Mouse (Mus musculus) erythroblast, adult 5-6 weeks (primary cell): ENCODE measurements at regions not wholly inside any gene's neighbourhood (a gene's known extent, or its start where the extent isn't known, plus 50 kb on each side); places are given as distances from the start of the nearest gene placed in this dataset.

Source experiments
- ATAC-seq: replicated peaks from 2 replicates; pipeline ENCODE4 v1.8.0; 2016; ENCODE audit warnings: moderate number of reproducible peaks, mild to moderate bottlenecking, moderate TSS enrichment, inconsistent platforms; ENCODE audit not compliant: poor library complexity, low FRiP score, severe bottlenecking

- no peak for ATAC-seq
Observed at GRCm38 (mm10) chr12:71561918-71562572, 252.4 kb downstream of the Dact1 start.

DNA sequence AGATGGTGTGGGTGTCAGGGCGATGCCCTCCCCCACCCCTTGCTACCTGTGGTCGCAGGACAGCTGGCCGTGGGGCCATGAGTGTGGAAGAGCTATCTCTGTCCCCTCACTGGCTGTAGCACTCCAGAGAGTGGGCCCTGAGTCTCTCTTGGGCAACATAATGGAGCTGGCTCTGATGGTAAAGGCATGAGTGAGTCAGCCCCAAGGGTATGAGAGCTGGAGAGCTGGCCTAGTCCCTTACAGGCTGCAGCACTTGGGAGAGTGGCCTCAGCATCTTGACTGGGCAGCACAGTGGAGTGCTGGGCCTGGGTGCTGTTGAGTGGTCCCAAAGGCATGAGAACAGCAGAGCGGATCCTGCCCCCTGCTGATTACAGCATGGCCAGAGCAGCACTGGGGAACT lies 253.5 kb downstream of the Dact1 start:
- ATAC-seq: no peak

DNA sequence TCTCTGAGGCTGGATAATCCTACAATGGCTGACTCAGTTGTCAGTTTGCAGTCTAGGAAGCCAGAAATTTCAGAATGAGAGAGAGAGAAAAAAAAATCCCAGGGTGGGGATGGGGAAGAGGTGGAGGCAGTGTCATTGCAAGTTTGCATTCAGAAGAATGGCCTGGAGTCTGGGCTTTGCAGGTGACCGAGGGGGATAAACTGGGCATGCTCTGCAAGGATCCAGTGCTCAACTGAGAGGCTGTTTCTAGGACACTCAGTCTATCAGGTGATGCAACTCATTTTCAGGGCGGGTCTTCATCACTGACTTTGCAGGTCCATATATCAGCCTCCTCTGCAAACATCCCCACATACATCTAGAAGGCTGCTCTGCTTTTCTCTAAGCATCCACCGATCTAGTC lies 256.7 kb downstream of the Dact1 start:
- ATAC-seq: no peak

GRCm38 (mm10) chr12:71568251-71568650 lies 258.6 kb downstream of the Dact1 start:
- no peak for ATAC-seq

DNA sequence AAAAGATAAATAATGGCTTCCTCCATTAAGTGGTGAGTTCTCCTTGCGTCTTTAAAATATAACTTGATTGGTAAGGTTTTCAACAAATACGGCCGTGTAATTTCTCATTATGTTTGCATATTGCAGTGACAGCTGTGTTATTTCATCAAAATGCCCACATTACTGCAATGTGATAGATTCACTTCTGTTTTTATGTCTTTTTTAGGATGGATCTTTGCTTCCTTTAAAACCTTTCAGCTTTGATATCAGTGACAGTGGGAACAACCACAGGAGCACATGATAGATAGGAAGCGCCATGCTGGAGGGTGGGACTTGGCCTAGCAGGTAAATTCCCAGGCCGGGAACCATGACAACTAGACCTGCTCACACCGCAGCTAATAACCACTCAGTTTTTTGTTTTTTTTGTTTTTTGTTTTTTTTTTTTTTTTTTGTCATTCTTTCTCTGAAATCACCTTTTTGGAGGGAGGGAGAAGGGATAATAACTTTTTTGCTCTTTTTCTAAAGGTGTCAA lies 259.3 kb downstream of the Dact1 start:
- no peak for ATAC-seq

DNA sequence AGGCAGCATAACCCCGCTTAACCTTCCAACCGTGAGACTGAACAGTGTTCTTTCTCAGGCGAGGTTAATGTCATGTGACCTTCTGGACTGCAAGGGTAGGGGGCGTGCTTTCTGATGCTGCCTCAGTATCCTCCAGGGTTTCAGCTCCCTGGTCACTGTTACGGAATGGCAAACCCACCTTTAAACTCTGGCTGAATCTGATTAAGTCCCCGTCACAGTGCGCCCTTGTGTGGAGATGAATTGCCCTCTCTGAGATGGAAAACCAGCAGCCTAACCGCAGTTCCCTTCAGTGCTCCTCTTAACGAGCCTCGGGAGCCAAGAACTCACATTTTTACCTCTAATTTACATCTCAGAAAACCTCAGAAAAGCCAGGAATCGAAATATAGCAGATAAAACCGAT lies 260.0 kb downstream of the Dact1 start:
- ATAC-seq: no peak

- ATAC-seq: no peak
Observed at GRCm38 (mm10) chr12:71570116-71570515, 260.4 kb downstream of the Dact1 start.

- no peak for ATAC-seq
Observed at GRCm38 (mm10) chr12:71572833-71573446, 257.9 kb upstream of the Daam1 start.

- ATAC-seq: no peak
Observed at GRCm38 (mm10) chr12:71573456-71573855, 257.4 kb upstream of the Daam1 start.

DNA sequence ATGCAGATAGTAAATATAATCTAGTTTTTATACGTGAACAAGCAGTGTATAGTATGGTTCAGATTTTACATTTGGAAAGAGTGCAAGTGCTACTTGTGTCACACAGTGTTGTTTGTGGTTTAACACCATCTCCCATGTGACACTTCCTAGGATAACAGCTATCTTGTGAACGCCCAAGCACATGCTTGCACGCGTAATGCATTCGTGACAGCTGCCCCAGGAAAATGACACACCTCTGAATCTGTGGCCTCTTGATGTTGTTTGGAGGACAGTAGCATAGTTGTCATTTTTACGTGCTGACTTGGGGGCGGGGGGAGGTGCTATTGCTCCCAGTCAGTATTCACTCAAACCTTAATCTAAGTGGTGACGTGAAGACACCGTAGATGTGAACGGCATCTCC lies 256.2 kb upstream of the Daam1 start:
- no peak for ATAC-seq

DNA sequence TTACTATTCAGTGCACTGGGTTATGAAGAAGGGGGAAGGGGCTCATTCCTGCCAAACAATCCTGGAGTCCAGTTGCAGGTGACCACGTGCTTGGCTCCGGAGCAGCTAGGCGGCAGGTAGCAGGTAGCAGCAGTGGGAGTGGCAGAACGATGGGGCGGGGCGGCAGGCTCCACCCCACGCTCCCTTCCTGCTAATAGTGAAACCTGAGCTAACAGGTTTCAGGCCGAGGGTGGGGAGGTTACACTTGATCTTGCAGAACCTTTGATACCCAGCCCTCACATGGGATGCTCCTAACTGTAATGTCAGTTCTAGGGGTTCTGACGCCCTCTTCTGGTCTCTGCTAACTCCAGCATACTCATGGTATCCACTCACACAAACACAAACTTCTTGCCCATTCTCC lies 253.5 kb upstream of the Daam1 start:
- no peak for ATAC-seq

DNA sequence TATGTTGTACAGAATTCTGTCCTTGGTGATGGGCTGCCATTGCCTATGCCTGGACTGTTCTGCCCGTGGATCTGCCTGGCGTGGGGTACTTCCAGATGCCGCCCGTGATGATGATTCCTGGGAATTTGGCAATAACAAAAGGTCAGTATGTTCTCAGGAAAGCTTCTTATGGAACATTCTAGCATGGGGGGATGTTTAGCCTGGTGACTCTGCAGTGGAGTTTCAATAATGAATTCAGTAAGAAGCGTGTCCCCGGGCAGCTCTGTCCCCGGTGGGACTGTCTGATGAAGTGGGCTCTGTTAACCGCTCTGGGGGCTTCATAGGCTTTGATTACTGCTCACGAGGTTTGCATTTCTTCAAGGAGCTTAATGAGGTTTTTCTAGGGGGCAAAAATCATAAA lies 252.9 kb upstream of the Daam1 start:
- no peak for ATAC-seq

- ATAC-seq: no peak
Observed at GRCm38 (mm10) chr12:71578912-71579311, 252.0 kb upstream of the Daam1 start.

GRCm38 (mm10) chr12:71580532-71581290 lies 250.2 kb upstream of the Daam1 start:
- no peak for ATAC-seq

DNA sequence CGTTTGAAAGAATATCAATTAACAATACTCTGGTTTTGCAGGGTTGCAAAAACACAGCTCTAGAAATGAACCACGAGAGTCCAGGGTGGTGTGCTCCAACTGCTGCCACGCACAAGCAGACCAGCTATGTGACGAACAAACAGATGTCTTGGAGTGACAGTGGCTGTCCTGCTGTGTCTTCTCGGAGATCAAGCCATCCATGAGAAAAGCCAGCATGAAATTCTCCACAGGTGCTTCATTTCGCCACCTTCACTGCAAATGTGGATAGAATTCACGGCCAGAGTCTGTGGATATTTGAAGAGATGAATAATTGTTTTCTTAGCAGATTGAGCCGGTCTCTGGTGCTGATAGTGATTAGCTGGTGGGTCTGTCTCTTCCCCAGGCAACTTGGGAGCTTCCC lies 246.3 kb upstream of the Daam1 start:
- ATAC-seq: no peak

DNA sequence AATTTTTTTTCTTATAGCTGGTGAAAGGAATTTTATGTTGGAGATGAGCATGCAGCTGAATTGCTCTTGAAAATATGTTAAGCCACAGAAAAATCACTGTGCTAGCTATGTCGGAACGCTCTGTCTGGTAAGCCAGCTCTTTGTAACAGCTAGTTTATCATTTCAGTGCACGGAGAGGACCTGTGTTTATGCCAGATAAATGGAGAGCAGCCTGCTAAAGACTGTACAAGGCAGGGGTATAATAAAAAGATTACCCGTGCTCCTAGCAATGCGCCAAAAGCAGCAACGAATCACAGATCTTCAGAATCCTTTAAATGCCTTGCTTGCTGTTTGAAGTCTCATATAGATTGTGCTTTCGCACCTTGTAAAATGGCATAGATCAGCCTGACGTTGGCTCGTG lies 232.2 kb upstream of the Daam1 start:
- no peak for ATAC-seq

DNA sequence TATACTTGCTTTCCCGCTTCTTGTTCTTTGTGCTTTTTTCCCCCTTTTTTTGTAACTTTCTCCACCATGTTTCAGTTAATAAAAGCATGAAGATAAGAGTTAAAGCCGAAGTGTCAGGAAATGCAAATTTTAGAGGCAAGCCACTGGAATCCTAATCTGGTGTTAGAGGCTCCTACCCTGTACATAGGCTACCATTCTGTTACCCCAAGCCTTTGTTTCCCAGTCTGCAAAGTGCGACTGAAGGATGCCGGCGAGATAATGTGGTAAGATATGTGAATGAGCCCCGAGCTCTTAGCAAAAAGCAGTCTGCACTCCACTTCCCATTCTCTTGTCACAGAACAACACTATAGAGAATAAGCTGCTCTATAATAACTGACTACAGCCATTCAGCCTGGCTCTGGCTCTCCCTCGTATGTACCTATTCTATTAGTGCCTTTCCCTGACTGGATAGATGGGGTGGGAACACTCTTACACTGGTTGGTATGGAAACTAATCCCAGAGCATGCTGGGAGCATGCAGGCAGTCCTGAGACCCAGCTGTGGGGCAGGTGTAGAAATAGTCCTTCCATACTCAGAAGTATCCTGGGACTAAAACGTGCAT lies 229.7 kb upstream of the Daam1 start:
- ATAC-seq: no peak

DNA sequence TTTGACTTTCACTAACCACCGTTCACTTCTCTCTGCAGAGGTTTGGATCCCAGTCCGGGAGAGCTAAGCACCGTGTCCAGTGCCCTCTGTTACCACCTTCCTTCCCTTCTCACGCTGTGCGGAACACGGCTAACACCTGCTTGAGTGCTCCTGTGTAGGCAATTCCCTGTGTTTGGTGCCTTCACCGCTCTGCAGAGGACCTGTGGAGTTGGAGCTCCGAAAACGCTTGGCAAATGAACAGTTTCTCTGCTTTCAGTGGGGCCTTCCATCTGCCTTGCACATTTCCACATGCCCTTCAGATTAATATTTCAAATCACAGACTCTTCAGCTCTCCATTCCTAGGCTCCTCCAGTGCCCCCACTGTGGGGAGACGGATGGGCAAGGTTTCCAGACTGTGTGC lies 227.7 kb upstream of the Daam1 start:
- no peak for ATAC-seq

DNA sequence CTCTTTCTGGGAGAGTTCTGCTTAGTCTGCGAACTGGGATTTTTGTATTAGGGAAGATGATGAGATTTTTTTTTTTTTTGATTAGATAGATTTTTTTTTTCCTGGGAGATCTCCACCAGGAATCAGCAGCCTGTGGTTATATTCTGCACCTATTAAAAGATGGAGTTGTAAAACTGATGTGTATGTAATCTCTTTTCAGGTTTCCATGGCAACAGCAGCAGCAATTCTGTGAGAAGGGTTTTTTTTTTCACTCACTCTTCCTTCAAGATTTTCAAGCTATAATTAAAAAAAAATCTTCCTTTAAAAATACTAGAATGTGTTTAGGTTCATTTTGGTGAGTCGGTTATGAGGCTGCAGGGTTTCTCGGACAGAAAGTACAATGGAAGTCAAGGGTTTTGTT lies 224.5 kb upstream of the Daam1 start:
- ATAC-seq: no peak

DNA sequence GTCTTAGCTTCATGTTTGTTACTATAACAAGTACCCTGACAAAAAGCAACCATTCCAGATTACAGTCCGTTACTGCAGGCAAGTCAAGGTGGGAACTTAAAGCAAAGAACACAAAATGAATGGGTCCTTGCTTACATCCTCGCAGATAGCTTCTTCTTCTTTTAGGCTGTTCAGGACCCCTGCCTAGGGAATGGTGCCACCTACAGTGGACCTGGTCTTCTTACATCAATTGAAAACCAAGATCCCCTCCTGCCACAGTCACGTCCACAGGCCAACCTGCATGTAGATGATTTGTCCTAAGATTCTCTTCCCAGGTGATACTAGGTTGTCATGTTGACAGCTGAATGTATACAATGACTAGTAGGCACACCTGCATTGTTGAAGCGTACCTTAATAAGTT lies 222.9 kb upstream of the Daam1 start:
- no peak for ATAC-seq

DNA sequence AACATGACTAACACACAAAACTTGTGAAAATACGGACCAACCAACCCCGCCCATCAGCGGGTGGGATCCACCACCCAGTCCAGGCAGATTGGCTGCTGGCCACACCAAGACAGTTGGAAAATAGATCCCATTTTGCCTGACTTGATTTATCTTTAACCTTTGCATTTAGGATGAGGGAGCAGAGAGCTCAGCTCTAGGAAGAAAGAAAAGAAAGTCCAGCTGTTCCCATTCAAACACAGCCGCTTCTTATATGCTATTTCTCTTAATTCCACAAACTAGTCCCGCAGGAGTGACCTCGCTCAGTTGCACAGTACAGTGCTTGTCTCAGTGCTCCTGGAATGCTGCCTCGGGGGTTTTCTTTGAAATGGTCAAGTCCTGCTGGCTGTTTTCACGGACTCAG lies 217.6 kb upstream of the Daam1 start:
- no peak for ATAC-seq
